Mouse (Mus musculus): ENCODE measurements at regions not wholly inside any gene's neighbourhood (a gene's known extent, or its start where the extent isn't known, plus 50 kb on each side); places are given as distances from the start of the nearest gene placed in this dataset.

DNA sequence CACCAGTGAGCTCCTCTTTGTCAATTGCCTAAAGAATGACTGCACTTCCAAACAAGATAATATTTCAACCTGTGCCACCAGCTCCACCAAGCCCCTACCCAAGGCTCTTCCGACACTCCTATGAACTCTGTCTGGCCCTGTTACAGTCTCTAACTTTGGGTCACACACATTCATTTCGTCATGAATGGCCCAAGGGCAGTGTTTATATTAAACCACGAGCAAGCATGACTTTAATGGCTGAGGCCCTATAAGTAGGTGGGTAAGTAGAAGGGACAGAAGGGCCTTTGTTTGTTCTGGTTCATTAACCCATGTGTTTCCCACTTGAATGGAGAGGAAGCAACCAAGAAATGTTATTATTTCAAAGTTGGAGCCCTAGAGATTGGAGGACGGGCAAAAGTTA, 714.9 kb upstream of the 3110018I06Rik start:
- no peak for ATAC-seq (replicated peaks; ENCODE audit: insufficient number of reproducible peaks, low FRiP score, low TSS enrichment)

GRCm38 (mm10) chr12:106796596-106796995, 691.8 kb upstream of the 3110018I06Rik start:
- no peaks in the 10 kb centered on the region for H3K36me3 ChIP-seq (ENCODE audit: control insufficient read depth, insufficient read depth, low read length)
- no peak overlapping the region for H3K4me3 ChIP-seq (ENCODE audit: low read depth, low read length)
- H3K9me3 ChIP-seq (replicated peaks; ENCODE audit: control insufficient read depth, low read length) = no peaks in the 10 kb centered on the region
- no peak overlapping the region for H3K27ac ChIP-seq (ENCODE audit: low read depth, low read length)
- H3K4me1 ChIP-seq (ENCODE audit: control insufficient read depth, insufficient read depth, low read length) = no peaks in the 10 kb centered on the region
- WGBS (ENCODE audit: insufficient replicate concordance) = 71% methylated on average over 7 of the region's 7 CpGs
- H3K27me3 ChIP-seq (ENCODE audit: control insufficient read depth, insufficient read depth, low read length) = no peaks in the 10 kb centered on the region
- H3K4me2 ChIP-seq = no peak overlapping the region
- H3K9ac ChIP-seq (ENCODE audit: low read depth, low read length) = no peak overlapping the region
- ATAC-seq (replicated peaks; ENCODE audit: insufficient number of reproducible peaks, low FRiP score, low TSS enrichment) = no peak

More for the DNA sequence above, 714.9 kb upstream of the 3110018I06Rik start:
- Histone ChIP-seq H3K27me3 (ENCODE audit: control insufficient read depth, insufficient read depth, low read length) (no peaks in the 10 kb centered on the region), H3K4me2 (no peak overlapping the region), H3K4me3 (ENCODE audit: low read depth, low read length) (no peak overlapping the region), H3K9me3 (replicated peaks; ENCODE audit: control insufficient read depth, low read length) (no peaks in the 10 kb centered on the region), H3K4me1 (ENCODE audit: control insufficient read depth, insufficient read depth, low read length) (no peaks in the 10 kb centered on the region), H3K9ac (ENCODE audit: low read depth, low read length) (no peak overlapping the region), H3K36me3 (ENCODE audit: control insufficient read depth, insufficient read depth, low read length) (no peaks in the 10 kb centered on the region), H3K27ac (ENCODE audit: low read depth, low read length) (no peak overlapping the region)
- 69% methylated on average over 4 of the region's 4 CpGs for WGBS (ENCODE audit: insufficient replicate concordance)

DNA sequence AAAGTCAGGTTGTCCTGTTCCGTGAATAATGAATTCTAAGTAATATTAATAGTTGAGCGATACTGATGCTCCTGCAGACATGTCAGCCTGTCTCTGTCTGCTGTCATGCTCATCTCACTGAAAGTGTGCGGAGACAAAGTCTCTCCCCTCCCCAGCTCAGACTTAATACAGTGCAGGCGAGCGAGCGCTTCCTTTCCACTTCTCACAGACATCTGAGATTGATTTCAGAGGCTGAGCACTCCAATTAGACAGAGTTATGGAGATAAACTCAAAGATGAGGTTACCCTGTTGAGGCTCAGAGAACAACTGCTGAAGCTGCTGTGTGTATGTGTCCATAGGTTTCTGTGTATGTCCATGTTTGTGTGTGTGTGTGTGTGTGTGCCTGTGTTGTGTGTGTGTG, 668.7 kb upstream of the 3110018I06Rik start:
- Histone ChIP-seq H3K9ac (ENCODE audit: low read depth, low read length) (no peak overlapping the region), H3K4me2 (no peak overlapping the region), H3K4me1 (ENCODE audit: control insufficient read depth, insufficient read depth, low read length) (no peaks in the 10 kb centered on the region), H3K36me3 (ENCODE audit: control insufficient read depth, insufficient read depth, low read length) (no peaks in the 10 kb centered on the region), H3K27ac (ENCODE audit: low read depth, low read length) (no peak overlapping the region), H3K27me3 (ENCODE audit: control insufficient read depth, insufficient read depth, low read length) (no peaks in the 10 kb centered on the region), H3K4me3 (ENCODE audit: low read depth, low read length) (no peak overlapping the region), H3K9me3 (replicated peaks; ENCODE audit: control insufficient read depth, low read length) (no peaks in the 10 kb centered on the region)
- 79% methylated on average over 6 of the region's 6 CpGs for WGBS (ENCODE audit: insufficient replicate concordance)
- no peak for ATAC-seq (replicated peaks; ENCODE audit: insufficient number of reproducible peaks, low FRiP score, low TSS enrichment)

- 87% methylated on average over 4 of the region's 4 CpGs for WGBS (ENCODE audit: insufficient replicate concordance)
- no peaks in the 10 kb centered on the region for H3K9me3 ChIP-seq (replicated peaks; ENCODE audit: control insufficient read depth, low read length)
- H3K27me3 ChIP-seq (ENCODE audit: control insufficient read depth, insufficient read depth, low read length) = no peaks in the 10 kb centered on the region
- ATAC-seq (replicated peaks; ENCODE audit: insufficient number of reproducible peaks, low FRiP score, low TSS enrichment) = no peak
- H3K36me3 ChIP-seq (ENCODE audit: control insufficient read depth, insufficient read depth, low read length) = no peaks in the 10 kb centered on the region
- H3K4me1 ChIP-seq (ENCODE audit: control insufficient read depth, insufficient read depth, low read length) = no peaks in the 10 kb centered on the region
- H3K27ac ChIP-seq (ENCODE audit: low read depth, low read length) = no peak overlapping the region
- H3K9ac ChIP-seq (ENCODE audit: low read depth, low read length) = no peak overlapping the region
- H3K4me3 ChIP-seq (ENCODE audit: low read depth, low read length) = no peak overlapping the region
- H3K4me2 ChIP-seq = no peak overlapping the region
Measured at GRCm38 (mm10) chr12:106822311-106822710, 666.1 kb upstream of the 3110018I06Rik start.

DNA sequence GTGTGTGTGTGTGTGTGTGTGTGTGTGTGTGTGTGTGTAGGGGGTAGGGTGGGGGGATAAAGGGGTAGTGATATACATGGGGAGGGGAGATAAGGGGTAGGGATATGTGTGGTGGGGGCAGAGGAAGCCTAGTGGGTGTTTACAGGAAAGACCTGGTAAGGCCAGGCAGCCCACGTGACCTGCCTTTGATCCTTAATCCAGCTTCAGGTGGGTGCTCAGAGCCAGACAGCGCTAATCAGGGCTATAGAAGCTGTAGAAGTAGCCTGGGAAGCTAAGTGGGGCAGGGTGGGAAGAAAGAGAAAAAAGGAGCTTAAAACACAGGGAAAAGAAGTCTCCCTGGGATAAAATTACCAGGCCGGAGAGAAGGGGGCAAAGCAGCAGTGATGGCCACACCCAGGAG, 659.9 kb upstream of the 3110018I06Rik start:
- no peak for ATAC-seq (replicated peaks; ENCODE audit: insufficient number of reproducible peaks, low FRiP score, low TSS enrichment)

DNA sequence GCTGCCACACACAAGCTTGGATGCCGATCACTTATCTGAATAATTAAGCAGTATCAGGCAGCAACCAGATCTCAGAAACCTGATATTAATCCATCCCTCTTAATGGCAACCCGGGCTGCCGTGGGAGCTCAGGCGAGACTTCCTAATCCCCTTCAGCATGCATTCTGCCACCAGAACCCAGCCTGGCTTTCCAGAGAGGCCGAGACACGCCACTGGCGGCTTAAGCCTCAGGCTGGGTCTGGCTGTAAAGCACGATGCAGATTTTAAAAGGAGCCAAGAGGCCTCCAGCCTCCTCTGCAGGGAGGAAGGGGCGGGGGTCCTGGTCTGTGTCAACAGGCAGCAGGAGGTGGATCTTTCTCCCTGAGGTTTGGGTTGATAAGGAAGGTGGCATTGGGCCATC, 659.1 kb upstream of the 3110018I06Rik start:
- Histone ChIP-seq H3K36me3 (ENCODE audit: control insufficient read depth, insufficient read depth, low read length) (no peaks in the 10 kb centered on the region), H3K4me3 (ENCODE audit: low read depth, low read length) (no peak overlapping the region), H3K9ac (ENCODE audit: low read depth, low read length) (no peak overlapping the region), H3K27me3 (ENCODE audit: control insufficient read depth, insufficient read depth, low read length) (peaks cover 5% of the 10 kb centered on the region; the same call in 1 of the 2 replicates), H3K27ac (ENCODE audit: low read depth, low read length) (no peak overlapping the region), H3K9me3 (replicated peaks; ENCODE audit: control insufficient read depth, low read length) (no peaks in the 10 kb centered on the region), H3K4me1 (ENCODE audit: control insufficient read depth, insufficient read depth, low read length) (0 out of 2 replicates have a peak, but pooled peaks cover 5% of the 10 kb centered on the region), H3K4me2 (no peak overlapping the region)
- WGBS (ENCODE audit: insufficient replicate concordance) = 10% methylated on average over 9 of the region's 9 CpGs
- no peak for ATAC-seq (replicated peaks; ENCODE audit: insufficient number of reproducible peaks, low FRiP score, low TSS enrichment)

More for the DNA sequence above, 659.9 kb upstream of the 3110018I06Rik start:
- Histone ChIP-seq H3K36me3 (ENCODE audit: control insufficient read depth, insufficient read depth, low read length) (no peaks in the 10 kb centered on the region), H3K9me3 (replicated peaks; ENCODE audit: control insufficient read depth, low read length) (no peaks in the 10 kb centered on the region), H3K27ac (ENCODE audit: low read depth, low read length) (no peak overlapping the region), H3K4me1 (ENCODE audit: control insufficient read depth, insufficient read depth, low read length) (0 out of 2 replicates have a peak, but pooled peaks cover 5% of the 10 kb centered on the region), H3K4me2 (peak overlapping the region; percentile 31; the same call in 1 of the 2 replicates), H3K27me3 (ENCODE audit: control insufficient read depth, insufficient read depth, low read length) (peaks cover 5% of the 10 kb centered on the region; the same call in 1 of the 2 replicates), H3K4me3 (ENCODE audit: low read depth, low read length) (no peak overlapping the region), H3K9ac (ENCODE audit: low read depth, low read length) (no peak overlapping the region)
- WGBS (ENCODE audit: insufficient replicate concordance) = 13% methylated on average over 3 of the region's 3 CpGs

GRCm38 (mm10) chr12:106835241-106835640, 653.2 kb upstream of the 3110018I06Rik start:
- Histone ChIP-seq H3K27ac (ENCODE audit: low read depth, low read length) (no peak overlapping the region), H3K27me3 (ENCODE audit: control insufficient read depth, insufficient read depth, low read length) (no peaks in the 10 kb centered on the region; the same call in 1 of the 2 replicates), H3K9me3 (replicated peaks; ENCODE audit: control insufficient read depth, low read length) (no peaks in the 10 kb centered on the region), H3K36me3 (ENCODE audit: control insufficient read depth, insufficient read depth, low read length) (no peaks in the 10 kb centered on the region), H3K4me3 (ENCODE audit: low read depth, low read length) (no peak overlapping the region), H3K9ac (ENCODE audit: low read depth, low read length) (no peak overlapping the region), H3K4me2 (no peak overlapping the region), H3K4me1 (ENCODE audit: control insufficient read depth, insufficient read depth, low read length) (peaks cover under 1% of the 10 kb centered on the region; the same call in 1 of the 2 replicates)
- no peak for ATAC-seq (replicated peaks; ENCODE audit: insufficient number of reproducible peaks, low FRiP score, low TSS enrichment)
- 53% methylated on average over 3 of the region's 3 CpGs for WGBS (ENCODE audit: insufficient replicate concordance)

DNA sequence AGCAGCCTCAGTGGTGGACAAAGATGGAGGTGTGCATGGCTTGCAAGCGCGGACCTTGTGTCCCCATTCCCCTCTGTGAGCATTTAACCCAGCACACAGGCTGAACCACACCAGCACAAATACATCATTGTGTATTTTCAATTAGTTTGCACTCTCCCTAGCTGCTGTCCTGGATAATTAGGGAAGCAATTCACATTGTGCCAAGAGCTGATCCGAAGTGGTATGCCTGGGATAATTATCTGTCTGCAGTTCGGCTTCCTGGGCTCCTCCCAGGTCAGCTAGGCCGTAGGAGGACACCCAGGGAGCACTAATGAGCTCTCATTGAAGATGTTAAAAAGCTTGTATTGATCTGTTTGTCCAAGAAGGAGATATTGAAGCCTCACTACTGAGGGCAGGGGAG, 648.8 kb upstream of the 3110018I06Rik start:
- Histone ChIP-seq H3K4me3 (ENCODE audit: low read depth, low read length) (no peak overlapping the region), H3K36me3 (ENCODE audit: control insufficient read depth, insufficient read depth, low read length) (no peaks in the 10 kb centered on the region), H3K27me3 (ENCODE audit: control insufficient read depth, insufficient read depth, low read length) (no peaks in the 10 kb centered on the region; the same call in 1 of the 2 replicates), H3K4me2 (no peak overlapping the region), H3K9me3 (replicated peaks; ENCODE audit: control insufficient read depth, low read length) (no peaks in the 10 kb centered on the region), H3K27ac (ENCODE audit: low read depth, low read length) (no peak overlapping the region), H3K4me1 (ENCODE audit: control insufficient read depth, insufficient read depth, low read length) (peaks cover 3% of the 10 kb centered on the region), H3K9ac (ENCODE audit: low read depth, low read length) (no peak overlapping the region)
- 50% methylated on average over 5 of the region's 5 CpGs for WGBS (ENCODE audit: insufficient replicate concordance)
- ATAC-seq (replicated peaks; ENCODE audit: insufficient number of reproducible peaks, low FRiP score, low TSS enrichment) = no peak

DNA sequence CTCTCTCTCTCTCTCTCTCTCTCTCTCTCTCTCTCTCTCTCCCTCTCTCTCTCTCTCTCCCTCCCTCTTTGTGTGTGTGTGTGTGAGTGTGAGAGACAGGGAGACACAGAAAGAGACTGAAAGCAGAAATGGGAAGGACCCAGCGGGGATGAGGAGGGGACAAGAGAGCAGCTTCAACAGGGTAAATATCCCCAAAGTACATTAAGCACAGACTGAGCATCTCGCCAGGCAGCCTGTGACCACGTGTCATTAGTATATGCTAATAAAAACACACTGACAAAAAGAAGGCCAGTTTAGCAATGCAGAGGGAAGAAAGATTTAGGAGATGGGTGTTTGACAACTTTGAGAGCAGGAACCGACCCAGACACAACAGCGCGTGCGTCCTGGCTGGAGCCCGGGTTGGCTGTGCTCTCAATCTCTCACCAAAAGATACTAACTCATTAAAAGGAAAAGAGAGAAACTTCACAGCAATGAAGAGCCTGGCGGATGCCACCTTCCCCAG, 648.2 kb upstream of the 3110018I06Rik start:
- H3K9me3 ChIP-seq (replicated peaks; ENCODE audit: control insufficient read depth, low read length) = no peaks in the 10 kb centered on the region
- H3K9ac ChIP-seq (ENCODE audit: low read depth, low read length) = no peak overlapping the region
- H3K27me3 ChIP-seq (ENCODE audit: control insufficient read depth, insufficient read depth, low read length) = no peaks in the 10 kb centered on the region; the same call in 1 of the 2 replicates
- no peak overlapping the region for H3K27ac ChIP-seq (ENCODE audit: low read depth, low read length)
- H3K4me1 ChIP-seq (ENCODE audit: control insufficient read depth, insufficient read depth, low read length) = peaks cover 3% of the 10 kb centered on the region
- no peak overlapping the region for H3K4me3 ChIP-seq (ENCODE audit: low read depth, low read length)
- WGBS (ENCODE audit: insufficient replicate concordance) = 67% methylated on average over 9 of the region's 9 CpGs
- H3K4me2 ChIP-seq = no peak overlapping the region
- no peaks in the 10 kb centered on the region for H3K36me3 ChIP-seq (ENCODE audit: control insufficient read depth, insufficient read depth, low read length)
- ATAC-seq (replicated peaks; ENCODE audit: insufficient number of reproducible peaks, low FRiP score, low TSS enrichment) = no peak
